9 mouse cellular contexts compared by ENCODE assay signal in the genomic region with DNA sequence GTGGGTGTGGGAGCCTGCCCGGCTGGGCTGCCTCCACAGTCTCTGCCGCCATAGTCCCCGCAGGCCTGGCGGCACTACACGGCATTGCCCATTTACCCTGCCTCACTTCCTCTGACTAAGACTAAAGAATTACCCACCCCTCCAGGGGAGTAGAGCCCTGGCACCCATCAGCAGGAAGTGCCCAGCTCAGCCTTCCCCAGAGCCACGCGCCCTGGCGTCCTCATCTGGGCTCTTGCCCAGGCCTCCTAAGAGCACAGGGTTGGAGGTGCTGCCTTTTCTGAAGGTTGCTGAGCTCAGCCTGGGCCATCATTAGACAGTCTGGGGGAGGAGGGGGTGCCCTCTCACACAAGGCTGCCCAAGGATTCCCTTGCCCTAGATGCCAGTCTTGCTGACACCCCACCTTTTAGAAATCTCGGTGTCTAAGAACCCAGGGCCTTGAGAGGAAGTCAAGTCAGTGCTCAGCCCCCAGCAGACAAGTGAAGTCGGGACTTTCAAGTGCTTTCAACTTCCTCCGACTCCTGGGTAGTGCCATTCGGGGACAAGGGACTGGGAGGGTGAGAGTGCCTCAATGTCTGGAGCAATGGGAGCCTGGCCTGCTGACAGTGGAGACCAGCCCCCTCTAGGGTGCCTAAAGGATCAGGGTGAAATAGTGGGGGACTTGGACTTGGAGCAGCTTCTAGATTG. TPM values are rescaled to one million over a fixed set of nuclear protein-coding genes. Genes with fewer than 3 reads are reported as not detected.
DNase-seq lines count a peak whose midpoint lies in the region; ATAC-seq and TF ChIP-seq lines count a peak whose summit lies in the region.
"Had no signal": no experiment of that assay in that cellular context is flagged by ENCODE, and none has a peak within 500 bp of the region (broad histone marks: within the 10 kb centered on the region; RNA-seq: fewer than 3 reads in every experiment).

No protein-coding gene starts in this region.

- TF ChIP-seq CTCF in hindbrain, postnatal 0 days (IDR thresholded peaks at IDR 0.05; ENCODE audit: low read depth): no peak
- no peak for TF ChIP-seq CTCF in E14TG2a.4 (conservative IDR thresholded peaks at IDR 0.05; ENCODE audit: low read length)

- no peaks in the 10 kb centered on the region for H3K36me3 ChIP-seq in hindbrain, postnatal 0 days (ENCODE audit: insufficient read depth, low read length)
- no peaks in the 10 kb centered on the region for H3K36me3 ChIP-seq in hindbrain, embryonic 11.5 days (ENCODE audit: control insufficient read depth, insufficient read depth, low read length)
- no peaks in the 10 kb centered on the region for H3K36me3 ChIP-seq in E14TG2a.4 (ENCODE audit: insufficient read depth, low read length)
- H3K36me3 ChIP-seq: embryonic facial prominence, embryonic 13.5 days; neural tube, embryonic 15.5 days had no signal

- no peak overlapping the region for H3K9ac ChIP-seq in hindbrain, postnatal 0 days (replicated peaks; ENCODE audit: low read length)
- H3K9ac ChIP-seq in hindbrain, embryonic 11.5 days (ENCODE audit: low read depth, low read length): no peak overlapping the region
- H3K9ac ChIP-seq: embryonic facial prominence, embryonic 13.5 days; neural tube, embryonic 15.5 days had no signal

- ATAC-seq in hindbrain, postnatal 0 days: peak; percentile 18; the same call in 1 of the 2 replicates
- no peak for ATAC-seq in hindbrain, embryonic 11.5 days (ENCODE audit: low FRiP score)

- WGBS in hindbrain, postnatal 0 days: 54% methylated on average over 12 of the region's 12 CpGs
- 87% methylated on average over 12 of the region's 12 CpGs for WGBS in hindbrain, embryonic 11.5 days

- no peak overlapping the region for H3K27ac ChIP-seq in hindbrain, postnatal 0 days
- H3K27ac ChIP-seq in hindbrain, embryonic 11.5 days (ENCODE audit: low read depth, low read length): no peak overlapping the region
- H3K27ac ChIP-seq: embryonic facial prominence, embryonic 13.5 days; neural tube, embryonic 15.5 days had no signal

- peak; percentile 38 for DNase-seq in hindbrain, postnatal 0 days (ENCODE audit: low spot score)
- no peak for DNase-seq in hindbrain, embryonic 11.5 days (ENCODE audit: low spot score)
- peak; percentile 27 for DNase-seq in adrenal gland, postnatal 25 days
- peak; percentile 63 for DNase-seq in lung, postnatal 36 days
- DNase-seq in retina, embryonic 14.5 days (ENCODE audit: low spot score): no peak
- DNase-seq in kidney, adult 11 months: no peak

- H3K4me3 ChIP-seq in hindbrain, postnatal 0 days (ENCODE audit: low read length): no peak overlapping the region
- no peak overlapping the region for H3K4me3 ChIP-seq in hindbrain, embryonic 11.5 days (ENCODE audit: low read depth, low read length)
- H3K4me3 ChIP-seq in E14TG2a.4 (replicated peaks; ENCODE audit: low read length): peak overlapping the region; percentile 52
- H3K4me3 ChIP-seq: embryonic facial prominence, embryonic 13.5 days; neural tube, embryonic 15.5 days had no signal

- H3K27me3 ChIP-seq in hindbrain, postnatal 0 days (ENCODE audit: insufficient read depth, low read length): no peaks in the 10 kb centered on the region
- no peaks in the 10 kb centered on the region for H3K27me3 ChIP-seq in hindbrain, embryonic 11.5 days (ENCODE audit: control insufficient read depth, insufficient read depth, low read length)
- H3K27me3 ChIP-seq in E14TG2a.4 (ENCODE audit: insufficient read depth, low read length): peaks cover 36% of the 10 kb centered on the region
- H3K27me3 ChIP-seq: embryonic facial prominence, embryonic 13.5 days; neural tube, embryonic 15.5 days had no signal

- H3K4me1 ChIP-seq in hindbrain, postnatal 0 days (ENCODE audit: insufficient read depth, low read length): peaks cover 17% of the 10 kb centered on the region
- peaks cover 4% of the 10 kb centered on the region; the same call in 1 of the 2 replicates for H3K4me1 ChIP-seq in hindbrain, embryonic 11.5 days (replicated peaks; ENCODE audit: control insufficient read depth, insufficient read depth, low read length)
- peaks cover 35% of the 10 kb centered on the region for H3K4me1 ChIP-seq in E14TG2a.4 (replicated peaks; ENCODE audit: low read depth, low read length)

- 0 out of 2 replicates have a peak, but pooled peaks cover 3% of the 10 kb centered on the region for H3K9me3 ChIP-seq in hindbrain, postnatal 0 days (ENCODE audit: low read length)
- no peaks in the 10 kb centered on the region for H3K9me3 ChIP-seq in hindbrain, embryonic 11.5 days (ENCODE audit: control insufficient read depth, low read length)
- no peaks in the 10 kb centered on the region for H3K9me3 ChIP-seq in E14TG2a.4 (ENCODE audit: low read length)
- H3K9me3 ChIP-seq: embryonic facial prominence, embryonic 13.5 days; neural tube, embryonic 15.5 days had no signal

- H3K4me2 ChIP-seq in hindbrain, postnatal 0 days (ENCODE audit: low read depth, low read length): no peak overlapping the region
- H3K4me2 ChIP-seq in hindbrain, embryonic 11.5 days (replicated peaks; ENCODE audit: low read depth, low read length): no peak overlapping the region
- H3K4me2 ChIP-seq: embryonic facial prominence, embryonic 13.5 days; neural tube, embryonic 15.5 days had no signal

RNA-seq across cellular contexts. Expression of a gene that starts 17.9 kb away (rescaled TPM):
- total RNA-seq in hindbrain, postnatal 0 days (2014; rRNA removed): 56.0 and 66.4 TPM in 2 replicates
- polyA plus RNA-seq in hindbrain, postnatal 0 days (2015; fragmentation: Nextera tagmentation; extraction: Ambion mirVana): 12.7 and 13.7 TPM in 2 replicates
- polyA plus RNA-seq in hindbrain, embryonic 11.5 days (2014; fragmentation: Nextera tagmentation; extraction: Ambion mirVana): 25.0 and 25.8 TPM in 2 replicates
- total RNA-seq in adrenal gland, postnatal 25 days (2021): 16.7 and 20.6 TPM in 2 replicates

RNA-seq across cellular contexts. Expression of a gene that starts 42.9 kb away (rescaled TPM):
- 691 and 792 TPM in 2 replicates for total RNA-seq in hindbrain, postnatal 0 days (2014; rRNA removed)
- 689 and 691 TPM in 2 replicates for polyA plus RNA-seq in hindbrain, postnatal 0 days (2015; fragmentation: Nextera tagmentation; extraction: Ambion mirVana)
- polyA plus RNA-seq in hindbrain, embryonic 11.5 days (2014; fragmentation: Nextera tagmentation; extraction: Ambion mirVana): 882 and 903 TPM in 2 replicates
- total RNA-seq in adrenal gland, postnatal 25 days (2021): 413 and 509 TPM in 2 replicates

RNA-seq across cellular contexts. Expression of a gene that starts 51.8 kb away (rescaled TPM):
- total RNA-seq in hindbrain, postnatal 0 days (2014; rRNA removed): 19.3 and 28.0 TPM in 2 replicates
- polyA plus RNA-seq in hindbrain, postnatal 0 days (2015; fragmentation: Nextera tagmentation; extraction: Ambion mirVana): 22.2 and 23.0 TPM in 2 replicates
- 26.4 and 30.3 TPM in 2 replicates for polyA plus RNA-seq in hindbrain, embryonic 11.5 days (2014; fragmentation: Nextera tagmentation; extraction: Ambion mirVana)
- total RNA-seq in adrenal gland, postnatal 25 days (2021): 17.0 and 20.6 TPM in 2 replicates

Comparison
In these comparisons a context has a peak if more than half of its experiments do, and no peak if none do; other contexts are left out.
1. DNase-seq: peak in hindbrain, postnatal 0 days (single experiment), adrenal gland, postnatal 25 days (single experiment) and lung, postnatal 36 days (single experiment); none in hindbrain, embryonic 11.5 days (single experiment), retina, embryonic 14.5 days (single experiment) and kidney, adult 11 months (single experiment).